Mouse (Mus musculus) liver, embryonic 14.5 days (tissue): ENCODE measurements around the gene Cd8b1.
"Not testable (repeated sequence)": the region's sequence is repeated elsewhere in the genome, so short reads cannot be mapped to it uniquely, and the experiment has no call there.

Experiments
- CTCF ChIP-seq: IDR thresholded peaks from 2 replicates; pipeline ENCODE4 v1.5.1; 2016; ENCODE audit warnings: antibody characterized with exemption, low read depth, control low read depth
- EP300 ChIP-seq: IDR thresholded peaks from 2 replicates; pipeline ENCODE4 v1.6.1; 2016; ENCODE audit warnings: antibody characterized with exemption, low read depth

GRCm38 (mm10) chr6:71331491-71331890, 8.9 kb downstream of the Cd8b1 start:
- not testable (repeated sequence) for TF ChIP-seq EP300, CTCF
